10 mouse cellular contexts compared by ENCODE assay signal in the genomic region with DNA sequence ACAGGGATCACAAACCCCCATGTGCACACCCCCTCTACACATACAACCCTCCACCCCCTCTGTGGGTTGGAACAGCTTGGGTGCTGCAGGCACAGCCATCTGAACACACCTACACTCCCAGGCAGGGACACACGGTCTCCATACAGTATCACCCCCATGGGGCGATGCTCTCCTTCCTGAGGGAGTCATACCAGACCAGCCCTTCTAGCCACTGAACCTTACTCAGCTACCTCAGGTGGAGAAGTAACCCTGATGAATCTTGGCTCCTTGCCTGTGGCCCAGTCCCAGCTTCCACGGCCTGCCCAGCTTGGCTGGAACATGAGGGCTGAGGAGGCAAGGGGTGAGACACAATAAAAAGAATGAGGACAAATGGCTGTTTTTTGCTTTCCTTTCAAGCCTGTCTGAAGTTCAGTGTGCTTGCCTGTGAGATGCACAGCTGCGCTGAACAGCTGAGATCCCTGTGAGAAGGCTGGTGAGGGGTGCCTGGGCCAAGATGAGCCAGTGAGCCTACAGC. TPM values are rescaled to one million over a fixed set of nuclear protein-coding genes. Genes with fewer than 3 reads are reported as not detected.
A peak's percentile ranks its signal among the peaks of the same experiment; 100 is the strongest.
DNase-seq lines count a peak whose midpoint lies in the region; ATAC-seq and TF ChIP-seq lines count a peak whose summit lies in the region.
"Had no signal": no experiment of that assay in that cellular context is flagged by ENCODE, and none has a peak within 500 bp of the region (broad histone marks: within the 10 kb centered on the region; RNA-seq: fewer than 3 reads in every experiment).

No protein-coding gene starts in this region.

- no peaks in the 10 kb centered on the region for H3K36me3 ChIP-seq in hindbrain, embryonic 15.5 days
- H3K36me3 ChIP-seq in hindbrain, embryonic 11.5 days (ENCODE audit: control insufficient read depth, insufficient read depth, low read length), result no peaks in the 10 kb centered on the region

- ATAC-seq in hindbrain, embryonic 15.5 days (ENCODE audit: low FRiP score, low read depth), result no peak
- no peak for ATAC-seq in hindbrain, embryonic 11.5 days (ENCODE audit: low FRiP score)
- no peak for ATAC-seq in inflammation-experienced regulatory T-cells, adult 6 months
- no peak for ATAC-seq in granulocyte monocyte progenitor cell, adult 5-6 weeks (replicated peaks; ENCODE audit: poor library complexity, severe bottlenecking)
- ATAC-seq: forebrain, postnatal 0 days had no signal

- intact Hi-C loops in left cerebral cortex, adult 2 months (cut with DNase I), result no loop called here

- 0 out of 2 replicates have a peak, but pooled peaks cover 7% of the 10 kb centered on the region for H3K27me3 ChIP-seq in hindbrain, embryonic 15.5 days
- H3K27me3 ChIP-seq in hindbrain, embryonic 11.5 days (ENCODE audit: control insufficient read depth, insufficient read depth, low read length), result peaks cover 10% of the 10 kb centered on the region

- no peak overlapping the region for H3K4me2 ChIP-seq in hindbrain, embryonic 15.5 days
- H3K4me2 ChIP-seq in hindbrain, embryonic 11.5 days (replicated peaks; ENCODE audit: low read depth, low read length), result no peak overlapping the region

- no peak for DNase-seq in hindbrain, embryonic 11.5 days (ENCODE audit: low spot score)
- peak; percentile 42 for DNase-seq in NIH3T3 (ENCODE audit: low read depth)
- DNase-seq in cerebellum, postnatal 10 days, result peak; percentile 86 to 89
- DNase-seq in left cerebral cortex, adult 2 months (ENCODE audit: extremely low spot score in 1 of 2, low spot score in 2 of 2), result peak; percentile 32 to 60
- DNase-seq in natural killer cell, adult 2 months (ENCODE audit: low spot score in 2 of 2), result no peak
- DNase-seq: forebrain, postnatal 0 days had no signal

- H3K4me3 ChIP-seq in hindbrain, embryonic 15.5 days, result no peak overlapping the region
- no peak overlapping the region for H3K4me3 ChIP-seq in hindbrain, embryonic 11.5 days (ENCODE audit: low read depth, low read length)
- H3K4me3 ChIP-seq in left cerebral cortex, adult 2 months, result no peak overlapping the region

- no peaks in the 10 kb centered on the region for H3K9me3 ChIP-seq in hindbrain, embryonic 15.5 days
- H3K9me3 ChIP-seq in hindbrain, embryonic 11.5 days (ENCODE audit: control insufficient read depth, low read length), result no peaks in the 10 kb centered on the region

- peak overlapping the region; percentile 48; the same call in 1 of the 2 replicates for H3K27ac ChIP-seq in hindbrain, embryonic 15.5 days (replicated peaks)
- no peak overlapping the region for H3K27ac ChIP-seq in hindbrain, embryonic 11.5 days (ENCODE audit: low read depth, low read length)
- H3K27ac ChIP-seq in left cerebral cortex, adult 2 months, result peak overlapping the region; percentile 60
- H3K27ac ChIP-seq: macrophage had no signal

- no peak overlapping the region for H3K9ac ChIP-seq in hindbrain, embryonic 15.5 days
- no peak overlapping the region for H3K9ac ChIP-seq in hindbrain, embryonic 11.5 days (ENCODE audit: low read depth, low read length)
- H3K9ac ChIP-seq: forebrain, postnatal 0 days had no signal

- TF ChIP-seq CTCF in left cerebral cortex, adult 2 months (IDR thresholded peaks at IDR 0.05), result no peak

- WGBS in hindbrain, embryonic 15.5 days, result 61% methylated on average over 4 of the region's 4 CpGs
- WGBS in hindbrain, embryonic 11.5 days, result 86% methylated on average over 4 of the region's 4 CpGs

- peaks cover 29% of the 10 kb centered on the region for H3K4me1 ChIP-seq in hindbrain, embryonic 15.5 days (replicated peaks)
- peaks cover 3% of the 10 kb centered on the region; the same call in 1 of the 2 replicates for H3K4me1 ChIP-seq in hindbrain, embryonic 11.5 days (replicated peaks; ENCODE audit: control insufficient read depth, insufficient read depth, low read length)

RNA-seq across cellular contexts. Expression of a gene that starts 3.9 kb away (rescaled TPM):
- 32.2 and 32.4 TPM in 2 replicates for polyA plus RNA-seq in hindbrain, embryonic 15.5 days (2015; fragmentation: Nextera tagmentation; extraction: Ambion mirVana)
- 3.7 and 4.4 TPM in 2 replicates for polyA plus RNA-seq in hindbrain, embryonic 11.5 days (2014; fragmentation: Nextera tagmentation; extraction: Ambion mirVana)
- 100 to 1,000 TPM; 118 to 126 TPM for total RNA-seq in left cerebral cortex, adult 2 months (2021)
- polyA plus RNA-seq in inflammation-experienced regulatory T-cells, adult 6 months (2017; shearing (Covaris generic)), result 1 to 10 TPM in 2 of 3 experiments, under 1 TPM in 1; 0.92 to 3.2 (median 3.0) TPM
- total RNA-seq in granulocyte monocyte progenitor cell, adult 5-6 weeks (2014; fragmentation: Nextera tagmentation), result 0.49 and 0.86 TPM in 2 replicates
- total RNA-seq in granulocyte monocyte progenitor cell, adult 5-6 weeks (2017), result 1.5 and 3.1 TPM in 2 replicates
- polyA plus RNA-seq: macrophage had no signal

RNA-seq across cellular contexts. Expression of a gene that starts 16.0 kb away (rescaled TPM):
- 0.39 and 0.73 TPM in 2 replicates for polyA plus RNA-seq in hindbrain, embryonic 15.5 days (2015; fragmentation: Nextera tagmentation; extraction: Ambion mirVana)
- 1.4 and 2.4 TPM in 2 replicates for polyA plus RNA-seq in hindbrain, embryonic 11.5 days (2014; fragmentation: Nextera tagmentation; extraction: Ambion mirVana)
- total RNA-seq in left cerebral cortex, adult 2 months (2021), result under 1 TPM; 0.20 to 0.40 TPM
- not detected for polyA plus RNA-seq in inflammation-experienced regulatory T-cells, adult 6 months (2017; shearing (Covaris generic))
- 10.4 and 13.3 TPM in 2 replicates for total RNA-seq in granulocyte monocyte progenitor cell, adult 5-6 weeks (2014; fragmentation: Nextera tagmentation)
- total RNA-seq in granulocyte monocyte progenitor cell, adult 5-6 weeks (2017), result 3.3 and 4.2 TPM in 2 replicates

RNA-seq across cellular contexts. Expression of a gene that starts 32.7 kb away (rescaled TPM):
- polyA plus RNA-seq in hindbrain, embryonic 15.5 days (2015; fragmentation: Nextera tagmentation; extraction: Ambion mirVana), result 10.4 and 10.6 TPM in 2 replicates
- polyA plus RNA-seq in hindbrain, embryonic 11.5 days (2014; fragmentation: Nextera tagmentation; extraction: Ambion mirVana), result 12.0 and 12.5 TPM in 2 replicates
- total RNA-seq in left cerebral cortex, adult 2 months (2021), result 10 to 100 TPM; 10.3 to 10.7 TPM
- 10 to 100 TPM; 12.6 to 21.1 (median 19.4) TPM for polyA plus RNA-seq in inflammation-experienced regulatory T-cells, adult 6 months (2017; shearing (Covaris generic))
- total RNA-seq in granulocyte monocyte progenitor cell, adult 5-6 weeks (2014; fragmentation: Nextera tagmentation), result 10.1 and 13.2 TPM in 2 replicates
- 12.6 and 15.6 TPM in 2 replicates for total RNA-seq in granulocyte monocyte progenitor cell, adult 5-6 weeks (2017)

RNA-seq across cellular contexts. Expression of a gene that starts 53.9 kb away (rescaled TPM):
- 1.6 and 2.5 TPM in 2 replicates for polyA plus RNA-seq in hindbrain, embryonic 15.5 days (2015; fragmentation: Nextera tagmentation; extraction: Ambion mirVana)
- 0.68 and 1.4 TPM in 2 replicates for polyA plus RNA-seq in hindbrain, embryonic 11.5 days (2014; fragmentation: Nextera tagmentation; extraction: Ambion mirVana)
- 1 to 10 TPM; 6.9 to 7.0 TPM for total RNA-seq in left cerebral cortex, adult 2 months (2021)
- 100 to 1,000 TPM in 1 of 3 experiments, 10 to 100 TPM in 2; 61.5 to 121 (median 72.5) TPM for polyA plus RNA-seq in inflammation-experienced regulatory T-cells, adult 6 months (2017; shearing (Covaris generic))
- 78.9 and 88.4 TPM in 2 replicates for total RNA-seq in granulocyte monocyte progenitor cell, adult 5-6 weeks (2014; fragmentation: Nextera tagmentation)
- 65.9 and 73.9 TPM in 2 replicates for total RNA-seq in granulocyte monocyte progenitor cell, adult 5-6 weeks (2017)

Comparison
In these comparisons a context has a peak if more than half of its experiments do, and no peak if none do; other contexts are left out.
1. DNase-seq: peak in NIH3T3 (single experiment), cerebellum, postnatal 10 days (2 of 2) and left cerebral cortex, adult 2 months (2 of 2); none in hindbrain, embryonic 11.5 days (single experiment) and natural killer cell, adult 2 months (0 of 2).